Mouse (Mus musculus) layer of hippocampus, adult 2 months (tissue): ENCODE data around the gene Bora. TPM values are rescaled to one million over a fixed set of nuclear protein-coding genes. Genes with fewer than 3 reads are reported as not detected.
"Not testable (repeated sequence)": the region's sequence is repeated elsewhere in the genome, so short reads cannot be mapped to it uniquely, and the experiment has no call there.

Experiments
- DNase-seq, 2 experiments: peaks; one replicate each; pipeline ENCODE4 v3.0.0; 2022; ENCODE audit warnings: low spot score in 2 of 2
- H3K27ac ChIP-seq: fragments of 200-600 bp; 2 replicates; pipeline ENCODE4 v1.8.1; 2022
- H3K4me3 ChIP-seq: fragments of 200-600 bp; 2 replicates; pipeline ENCODE4 v1.8.1; 2022; ENCODE audit warnings: mild to moderate bottlenecking
- CTCF ChIP-seq: fragments of 200-600 bp; conservative IDR thresholded peaks from 2 replicates; pipeline ENCODE4 v1.8.1; 2022; ENCODE audit warnings: antibody characterized with exemption, mild to moderate bottlenecking, moderate library complexity
- long read RNA-seq, 2 experiments: library from polyadenylated mRNA; stranded (forward); transcript quantifications; one replicate each; pipeline ENCODE4 v2.0.0; 2021; ENCODE audit warnings: borderline mapping rate in 2 of 2
- total RNA-seq, 2 experiments: library from RNA; stranded (reverse); gene quantifications; 2 replicates each; pipeline ENCODE4 v1.2.3; 2021

Bora gene
- 1 to 10 TPM; 2.5 to 3.5 TPM for total RNA-seq
- long read RNA-seq, experiment 1, partial matches to known transcripts: 2 of 3 reads
- long read RNA-seq, experiment 1, other reads (novel, unspliced or antisense): 0 of 3 reads
- long read RNA-seq, experiment 2, partial matches to known transcripts: 0 of 1 reads
- long read RNA-seq, experiment 2, other reads (novel, unspliced or antisense): 0 of 1 reads

- Histone ChIP-seq H3K4me3 (peak within 1 kb of the TSS; percentile 98), H3K27ac (peak within 1 kb of the TSS; percentile 89)
- DNase-seq: peak; percentile 85 to 86
- TF ChIP-seq CTCF: no peak
Observed at GRCm38 (mm10) chr14:99046031-99046781, at the start of gene Bora, which contains the start of gene Mzt1. Gene Bora, plus strand, starts transcription at chr14:99046222. Gene Mzt1, minus strand, starts transcription at chr14:99046134.

- no peak for DNase-seq
- no peak for TF ChIP-seq CTCF
- H3K27ac ChIP-seq: no peak overlapping the region
- no peak overlapping the region for H3K4me3 ChIP-seq
Observed at GRCm38 (mm10) chr14:99010224-99010919, 35.6 kb upstream of the Bora start.

GRCm38 (mm10) chr14:99010920-99011313, 35.1 kb upstream of the Bora start:
- H3K4me3 ChIP-seq: no peak overlapping the region
- no peak overlapping the region for H3K27ac ChIP-seq
- TF ChIP-seq CTCF: no peak
- no peak for DNase-seq

GRCm38 (mm10) chr14:99018691-99019090, 27.3 kb upstream of the Bora start:
- DNase-seq: no peak
- Histone ChIP-seq H3K4me3 (no peak overlapping the region), H3K27ac (no peak overlapping the region)
- no peak for TF ChIP-seq CTCF

GRCm38 (mm10) chr14:99019136-99019808, 26.8 kb upstream of the Bora start:
- Histone ChIP-seq H3K27ac (no peak overlapping the region), H3K4me3 (no peak overlapping the region)
- no peak for TF ChIP-seq CTCF
- DNase-seq: no peak

- no peak for DNase-seq
- TF ChIP-seq CTCF: peak; percentile 79
- Histone ChIP-seq H3K27ac (no peak overlapping the region), H3K4me3 (peak overlapping the region; percentile 43)
Observed at GRCm38 (mm10) chr14:99022346-99023086, 23.5 kb upstream of the Bora start.

GRCm38 (mm10) chr14:99029987-99030386, 16.0 kb upstream of the Bora start:
- H3K4me3 ChIP-seq: no peak overlapping the region
- no peak for TF ChIP-seq CTCF
- DNase-seq: no peak
- H3K27ac ChIP-seq: no peak overlapping the region

GRCm38 (mm10) chr14:99031337-99031873, 14.6 kb upstream of the Bora start:
- no peak for TF ChIP-seq CTCF
- no peak for DNase-seq

GRCm38 (mm10) chr14:99032596-99032995, 13.4 kb upstream of the Bora start:
- Histone ChIP-seq H3K4me3 (no peak overlapping the region), H3K27ac (no peak overlapping the region)
- DNase-seq: no peak
- no peak for TF ChIP-seq CTCF

More at GRCm38 (mm10) chr14:99031337-99031873, 14.6 kb upstream of the Bora start:
- Histone ChIP-seq H3K4me3 (no peak overlapping the region), H3K27ac (no peak overlapping the region)

GRCm38 (mm10) chr14:99034851-99035250, 11.2 kb upstream of the Bora start:
- H3K27ac ChIP-seq, H3K4me3 ChIP-seq: not testable (repeated sequence)

GRCm38 (mm10) chr14:99036039-99036438, 10.0 kb upstream of the Bora start:
- no peak overlapping the region for H3K4me3 ChIP-seq
- DNase-seq: no peak
- TF ChIP-seq CTCF: no peak
- H3K27ac ChIP-seq: no peak overlapping the region

More at GRCm38 (mm10) chr14:99034851-99035250, 11.2 kb upstream of the Bora start:
- not testable (repeated sequence) for DNase-seq

- Histone ChIP-seq H3K27ac (no peak overlapping the region), H3K4me3 (no peak overlapping the region)
- TF ChIP-seq CTCF: no peak
- DNase-seq: no peak
Observed at GRCm38 (mm10) chr14:99037703-99038102, 8.3 kb upstream of the Bora start.

- not testable (repeated sequence) for H3K4me3 ChIP-seq, DNase-seq, H3K27ac ChIP-seq
Observed at GRCm38 (mm10) chr14:99039308-99039707, 6.7 kb upstream of the Bora start.
